Mouse (Mus musculus): ENCODE results near the gene Cat. TPM values are rescaled to one million over a fixed set of nuclear protein-coding genes. Genes with fewer than 3 reads are reported as not detected.
A peak's percentile ranks its signal among the peaks of the same experiment; 100 is the strongest.

The Cat gene
- 10 to 100 TPM; 42.5 to 46.9 TPM for total RNA-seq (2021)
- long read RNA-seq, experiment 1, transcript Cat-201 (13 exons, 2,613 nt) = major isoform, 56 of 60 reads
- long read RNA-seq, experiment 1, partial matches to known transcripts = 1 of 60 reads
- long read RNA-seq, experiment 1, other reads (novel, unspliced or antisense) = 3 of 60 reads
- long read RNA-seq, experiment 2, transcript Cat-201 (13 exons, 2,613 nt) = major isoform, 50 of 51 reads
- long read RNA-seq, experiment 2, partial matches to known transcripts = 0 of 51 reads
- long read RNA-seq, experiment 2, other reads (novel, unspliced or antisense) = 1 of 51 reads

GRCm38 (mm10) chr2:103484617-103485401 lies at the start of gene Cat:
Gene Cat (minus strand): TSS chr2:103485160.
- no peak for TF ChIP-seq CTCF (IDR thresholded peaks at IDR 0.05)
- intact Hi-C loops (cut with DNase I) = loop anchor here (5.0 kb wide), 1 partner anchor 312 kb away; the partner anchor contains the start of gene Caprin1
- Histone ChIP-seq H3K4me3 (peak within 1 kb of the TSS; percentile 60), H3K27ac (peak within 1 kb of the TSS; percentile 91)
- peak; percentile 94 to 95 for DNase-seq (ENCODE audit: extremely low spot score in 1 of 2, low spot score in 2 of 2)

- Histone ChIP-seq H3K4me3 (no peak overlapping the region), H3K27ac (no peak overlapping the region)
- no peak for DNase-seq (ENCODE audit: extremely low spot score in 1 of 2, low spot score in 2 of 2)
- intact Hi-C loops (cut with DNase I) = no loop called here
- TF ChIP-seq CTCF (IDR thresholded peaks at IDR 0.05) = no peak
Measured at GRCm38 (mm10) chr2:103525596-103525995, 40.6 kb upstream of the Cat start.

- DNase-seq (ENCODE audit: extremely low spot score in 1 of 2, low spot score in 2 of 2) = no peak
- intact Hi-C loops (cut with DNase I) = no loop called here
- TF ChIP-seq CTCF (IDR thresholded peaks at IDR 0.05) = no peak
- Histone ChIP-seq H3K27ac (no peak overlapping the region), H3K4me3 (no peak overlapping the region)
Measured at GRCm38 (mm10) chr2:103516472-103516871, 31.5 kb upstream of the Cat start.

DNA sequence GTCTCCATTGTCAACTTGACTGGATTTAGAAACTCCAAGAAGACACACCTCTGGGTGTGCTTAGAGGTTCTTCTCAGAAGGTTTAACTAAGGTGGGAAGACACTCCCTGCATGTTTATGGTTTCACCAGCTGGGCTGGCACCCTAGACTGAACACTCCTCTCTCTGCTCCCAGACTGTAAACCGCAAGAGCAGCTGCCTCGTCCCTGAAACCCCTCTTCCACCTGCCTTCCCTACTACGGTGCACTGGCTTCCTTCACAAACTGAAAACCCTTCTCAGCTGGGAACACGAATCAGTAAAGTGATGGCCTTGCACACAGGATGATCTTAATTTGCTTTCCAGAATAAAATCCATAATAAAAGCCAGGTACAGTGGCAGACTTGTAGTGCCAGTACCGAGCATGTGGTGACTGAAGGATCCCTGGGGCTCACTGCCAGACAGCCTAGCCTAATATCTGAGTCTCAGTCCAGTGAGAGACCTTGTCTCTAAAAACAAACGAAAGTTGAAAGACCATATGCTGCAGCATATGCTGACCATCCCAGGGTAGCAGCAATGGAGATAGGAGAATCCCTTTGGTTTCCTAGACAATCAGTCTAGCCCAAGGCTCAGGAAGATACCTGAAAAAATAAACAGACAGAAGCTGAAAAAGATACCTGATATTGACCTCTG lies 30.7 kb upstream of the Cat start:
- H3K27ac ChIP-seq = no peak overlapping the region
- intact Hi-C loops (cut with DNase I) = no loop called here
- no peak overlapping the region for H3K4me3 ChIP-seq
- TF ChIP-seq CTCF (IDR thresholded peaks at IDR 0.05) = no peak
- no peak for DNase-seq (ENCODE audit: extremely low spot score in 1 of 2, low spot score in 2 of 2)

- H3K4me3 ChIP-seq = no peak overlapping the region
- H3K27ac ChIP-seq = no peak overlapping the region
- no peak for TF ChIP-seq CTCF (IDR thresholded peaks at IDR 0.05)
- intact Hi-C loops (cut with DNase I) = no loop called here
- DNase-seq (ENCODE audit: extremely low spot score in 1 of 2, low spot score in 2 of 2) = no peak
Measured at GRCm38 (mm10) chr2:103512066-103512795, 27.3 kb upstream of the Cat start.

GRCm38 (mm10) chr2:103511631-103512030 lies 26.7 kb upstream of the Cat start:
- intact Hi-C loops (cut with DNase I) = no loop called here
- no peak for TF ChIP-seq CTCF (IDR thresholded peaks at IDR 0.05)
- DNase-seq (ENCODE audit: extremely low spot score in 1 of 2, low spot score in 2 of 2) = no peak

DNA sequence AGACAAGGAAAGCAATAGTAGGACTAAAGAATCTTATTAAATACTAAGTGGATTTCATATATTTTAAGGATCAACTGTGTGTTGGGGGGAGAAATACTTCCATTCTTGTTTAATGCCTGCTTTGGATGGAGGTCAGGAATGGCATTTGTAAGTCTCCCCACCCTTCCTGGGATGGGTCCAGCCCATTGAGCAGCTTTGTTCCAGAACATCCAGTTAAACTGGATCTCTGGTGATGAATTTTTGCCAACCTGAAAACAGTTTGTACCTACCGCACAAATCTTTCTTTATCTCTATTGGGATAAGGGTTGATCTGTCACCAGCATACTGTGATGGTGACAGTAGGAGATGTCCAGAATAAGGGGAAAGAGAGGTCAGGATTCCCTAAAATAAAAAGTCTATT lies 26.1 kb upstream of the Cat start:
- TF ChIP-seq CTCF (IDR thresholded peaks at IDR 0.05) = no peak
- DNase-seq (ENCODE audit: extremely low spot score in 1 of 2, low spot score in 2 of 2) = no peak
- Histone ChIP-seq H3K27ac (no peak overlapping the region), H3K4me3 (no peak overlapping the region)
- intact Hi-C loops (cut with DNase I) = no loop called here

More at GRCm38 (mm10) chr2:103511631-103512030, 26.7 kb upstream of the Cat start:
- Histone ChIP-seq H3K4me3 (no peak overlapping the region), H3K27ac (no peak overlapping the region)

DNA sequence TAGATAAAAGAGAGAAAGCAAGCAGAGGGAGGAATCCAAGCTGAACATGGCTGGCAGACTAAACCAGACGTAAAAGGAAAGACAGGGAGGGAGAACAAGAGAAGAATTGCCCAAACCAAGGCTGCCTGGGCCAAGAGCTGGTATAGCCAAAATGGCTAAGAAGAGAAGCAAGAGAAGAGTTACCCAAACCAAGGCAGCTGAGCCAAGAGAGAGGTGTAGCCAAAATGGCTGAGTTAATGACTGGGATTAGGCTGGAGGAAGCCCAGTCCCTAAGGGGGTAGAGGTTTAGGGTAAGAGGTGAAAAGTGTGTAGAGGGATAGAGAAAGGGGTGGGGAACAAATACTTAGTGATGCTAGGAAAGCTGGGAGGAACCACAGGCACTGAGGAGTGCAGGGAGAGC lies 22.7 kb upstream of the Cat start:
- H3K4me3 ChIP-seq = no peak overlapping the region
- intact Hi-C loops (cut with DNase I) = no loop called here
- no peak for TF ChIP-seq CTCF (IDR thresholded peaks at IDR 0.05)
- H3K27ac ChIP-seq = no peak overlapping the region
- no peak for DNase-seq (ENCODE audit: extremely low spot score in 1 of 2, low spot score in 2 of 2)

DNA sequence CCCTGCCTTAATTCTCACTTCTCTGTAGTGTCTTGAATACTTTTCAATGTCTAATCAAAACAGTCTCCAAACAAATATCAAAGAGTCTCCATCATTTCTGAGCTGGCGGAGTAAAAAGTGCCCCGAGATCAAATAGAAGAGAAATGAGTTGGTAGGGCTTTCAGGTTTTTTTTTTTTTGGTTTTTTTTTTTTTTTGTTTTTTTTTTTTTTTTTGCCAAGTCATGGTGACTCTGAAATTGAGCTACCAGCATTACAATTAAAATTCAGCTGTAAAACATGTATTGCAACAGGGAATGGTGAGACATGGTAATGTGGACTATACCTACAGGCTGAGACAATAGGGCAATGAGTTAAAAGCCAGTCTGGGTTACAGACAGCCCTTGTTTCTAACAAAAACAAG lies 21.0 kb upstream of the Cat start:
- TF ChIP-seq CTCF (IDR thresholded peaks at IDR 0.05) = no peak
- H3K4me3 ChIP-seq = no peak overlapping the region
- DNase-seq (ENCODE audit: extremely low spot score in 1 of 2, low spot score in 2 of 2) = no peak
- intact Hi-C loops (cut with DNase I) = no loop called here
- no peak overlapping the region for H3K27ac ChIP-seq

DNA sequence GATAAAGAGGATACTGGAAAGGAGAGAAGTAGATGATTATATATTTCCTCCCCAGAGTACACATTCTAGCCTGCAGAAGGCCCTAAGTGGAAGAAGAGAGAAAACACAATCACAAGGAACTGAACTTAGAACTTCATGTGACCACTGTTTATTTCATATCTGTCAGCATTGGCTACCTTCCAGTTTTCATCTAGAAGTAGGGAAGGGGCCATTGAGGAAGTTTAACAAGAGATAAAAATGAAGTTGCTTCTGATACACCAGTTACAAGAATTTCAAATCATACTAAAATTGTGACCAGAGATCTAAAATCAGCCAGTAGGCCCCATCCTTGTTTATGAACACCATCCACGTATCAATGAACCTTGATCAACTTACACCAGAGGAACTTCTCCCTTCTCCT lies 19.5 kb upstream of the Cat start:
- intact Hi-C loops (cut with DNase I) = no loop called here
- no peak for TF ChIP-seq CTCF (IDR thresholded peaks at IDR 0.05)
- Histone ChIP-seq H3K4me3 (no peak overlapping the region), H3K27ac (no peak overlapping the region)
- no peak for DNase-seq (ENCODE audit: extremely low spot score in 1 of 2, low spot score in 2 of 2)

DNA sequence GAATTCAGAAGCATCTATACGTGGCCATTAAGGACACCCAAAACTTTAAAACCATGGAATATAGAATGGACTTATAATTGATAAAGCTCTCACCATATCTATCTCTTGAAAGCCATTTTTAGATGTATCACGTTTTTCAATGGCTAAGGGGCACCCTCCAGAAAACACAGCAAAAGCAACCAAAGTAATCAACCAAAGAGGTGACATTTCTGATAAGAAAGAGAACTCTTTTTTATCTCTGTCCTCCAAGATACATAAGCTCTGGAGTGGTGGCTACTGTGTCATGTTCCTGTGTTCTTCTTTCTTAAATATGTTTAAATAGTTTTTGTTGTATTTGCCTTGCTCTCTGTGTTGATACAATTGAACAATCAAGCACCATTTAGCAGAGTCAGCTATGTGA lies 15.8 kb upstream of the Cat start:
- no peak for TF ChIP-seq CTCF (IDR thresholded peaks at IDR 0.05)
- no peak for DNase-seq (ENCODE audit: extremely low spot score in 1 of 2, low spot score in 2 of 2)
- intact Hi-C loops (cut with DNase I) = no loop called here
- Histone ChIP-seq H3K4me3 (no peak overlapping the region), H3K27ac (no peak overlapping the region)

Data from left cerebral cortex, adult 2 months (tissue).